24 mouse cellular contexts compared by ENCODE assay signal in genomic region chr12:106178688-106179205, GRCm38 (mm10).
"Had no signal": no experiment of that assay in that cellular context is flagged by ENCODE, and none has a peak within 500 bp of the region (broad histone marks: within the 10 kb centered on the region; RNA-seq: fewer than 3 reads in every experiment).

No protein-coding gene starts in this region.

- DNase-seq: gastrocnemius, postnatal 14 days; gastrocnemius, postnatal 36 days; heart, adult 11 months; heart, adult 2 months; heart, postnatal 14 days; heart, postnatal 36 days; kidney, adult 11 months; kidney, adult 2 months; kidney, adult 9 months; kidney, postnatal 14 days; kidney, postnatal 36 days; layer of hippocampus, adult 9-11 months; layer of hippocampus, postnatal 36 days had no signal

- H3K36me3 ChIP-seq: heart, embryonic 13.5 days; heart, embryonic 15.5 days; hindbrain, embryonic 15.5 days; kidney, embryonic 15.5 days; limb, embryonic 13.5 days; limb, embryonic 15.5 days; liver, embryonic 12.5 days had no signal

- H3K4me3 ChIP-seq: heart, adult 2 months; heart, embryonic 13.5 days; heart, embryonic 15.5 days; hindbrain, embryonic 15.5 days; kidney, embryonic 15.5 days; limb, embryonic 13.5 days; limb, embryonic 15.5 days; liver, embryonic 12.5 days had no signal

- H3K9me3 ChIP-seq: heart, embryonic 13.5 days; heart, embryonic 15.5 days; hindbrain, embryonic 15.5 days; kidney, embryonic 15.5 days; limb, embryonic 13.5 days; limb, embryonic 15.5 days; liver, embryonic 12.5 days had no signal

- H3K27me3 ChIP-seq: hindbrain, embryonic 15.5 days had no signal

- ATAC-seq: intestine, embryonic 16.5 days; liver, embryonic 12.5 days had no signal

- H3K9ac ChIP-seq: heart, embryonic 13.5 days; heart, embryonic 15.5 days; hindbrain, embryonic 15.5 days; kidney, embryonic 15.5 days; limb, embryonic 13.5 days; limb, embryonic 15.5 days; liver, embryonic 12.5 days; liver, embryonic 14.5 days had no signal

- H3K27ac ChIP-seq: heart, adult 2 months; heart, embryonic 13.5 days; heart, embryonic 15.5 days; hindbrain, embryonic 15.5 days; kidney, embryonic 15.5 days; kidney, postnatal 0 days; limb, embryonic 13.5 days; limb, embryonic 15.5 days; liver, embryonic 12.5 days; liver, embryonic 14.5 days had no signal

- H3K4me1 ChIP-seq: liver, embryonic 12.5 days had no signal

- H3K4me2 ChIP-seq: heart, embryonic 11.5 days; heart, embryonic 13.5 days; heart, embryonic 15.5 days; hindbrain, embryonic 15.5 days; kidney, embryonic 15.5 days; limb, embryonic 13.5 days; limb, embryonic 15.5 days; liver, embryonic 12.5 days had no signal
